13 mouse cellular contexts compared by ENCODE assay signal in genomic region chr2:70992715-70993114, GRCm38 (mm10).
A peak's percentile ranks its signal among the peaks of the same experiment; 100 is the strongest.
DNase-seq lines count a peak whose midpoint lies in the region; ATAC-seq and TF ChIP-seq lines count a peak whose summit lies in the region.
"Had no signal": no experiment of that assay in that cellular context is flagged by ENCODE, and none has a peak within 500 bp of the region (broad histone marks: within the 10 kb centered on the region; RNA-seq: fewer than 3 reads in every experiment).

No protein-coding gene starts in this region.

- H3K27me3 ChIP-seq in kidney, embryonic 15.5 days, result no peaks in the 10 kb centered on the region
- H3K27me3 ChIP-seq in heart, embryonic 13.5 days (replicated peaks), result no peaks in the 10 kb centered on the region
- no peaks in the 10 kb centered on the region for H3K27me3 ChIP-seq in thymus, adult 2 months (ENCODE audit: control insufficient read depth, insufficient read depth, low read length)
- H3K27me3 ChIP-seq: limb, embryonic 13.5 days; neural tube, embryonic 15.5 days had no signal

- no peak for ATAC-seq in kidney, embryonic 15.5 days (replicated peaks; ENCODE audit: low FRiP score)
- no peak for ATAC-seq in heart, embryonic 13.5 days (ENCODE audit: extremely low read depth, insufficient number of reproducible peaks, low FRiP score, low TSS enrichment)
- ATAC-seq in activated CD4-positive, CD25-positive, alpha-beta regulatory T cell, adult 4 months, result no peak
- ATAC-seq: intestine, embryonic 16.5 days had no signal

- 85% methylated on average over 2 of the region's 2 CpGs for WGBS in kidney, embryonic 15.5 days
- 68% methylated on average over 2 of the region's 2 CpGs for WGBS in heart, embryonic 13.5 days
- WGBS in thymus, adult 2 months, result 90% methylated on average over 2 of the region's 2 CpGs

- no peaks in the 10 kb centered on the region for H3K36me3 ChIP-seq in kidney, embryonic 15.5 days
- peaks cover 3% of the 10 kb centered on the region; the same call in 1 of the 2 replicates for H3K36me3 ChIP-seq in heart, embryonic 13.5 days
- no peaks in the 10 kb centered on the region for H3K36me3 ChIP-seq in thymus, adult 2 months (ENCODE audit: control insufficient read depth, insufficient read depth, low read length)
- H3K36me3 ChIP-seq: limb, embryonic 13.5 days; neural tube, embryonic 15.5 days had no signal

- H3K4me1 ChIP-seq in kidney, embryonic 15.5 days, result 0 out of 2 replicates have a peak, but pooled peaks cover 3% of the 10 kb centered on the region
- peaks cover 44% of the 10 kb centered on the region for H3K4me1 ChIP-seq in heart, embryonic 13.5 days
- H3K4me1 ChIP-seq in thymus, adult 2 months (replicated peaks; ENCODE audit: control insufficient read depth, insufficient read depth, low read length), result peaks cover 21% of the 10 kb centered on the region

- no peak overlapping the region for H3K4me3 ChIP-seq in kidney, embryonic 15.5 days (replicated peaks)
- H3K4me3 ChIP-seq in heart, embryonic 13.5 days, result no peak overlapping the region
- no peak overlapping the region for H3K4me3 ChIP-seq in thymus, adult 2 months (ENCODE audit: control insufficient read depth, insufficient read depth, low read length)
- H3K4me3 ChIP-seq: erythroblast, embryonic 14.5 days; limb, embryonic 13.5 days; neural tube, embryonic 15.5 days had no signal

- no peak for TF ChIP-seq CTCF in thymus, adult 2 months (IDR thresholded peaks at IDR 0.05; ENCODE audit: borderline replicate concordance, control insufficient read depth, extremely low read depth, insufficient read depth, low read length, poor library complexity)

- H3K4me2 ChIP-seq in kidney, embryonic 15.5 days, result no peak overlapping the region
- H3K4me2 ChIP-seq in heart, embryonic 13.5 days, result no peak overlapping the region
- H3K4me2 ChIP-seq: limb, embryonic 13.5 days; neural tube, embryonic 15.5 days had no signal

- peak; percentile 14 for DNase-seq in kidney, postnatal 10 days
- peak; percentile 67 for DNase-seq in adrenal gland, adult 8-10 months
- DNase-seq in thymus, adult 2 months, result peak; percentile 54
- no peak for DNase-seq in left cerebral cortex, postnatal 25 days (ENCODE audit: low spot score in 2 of 2)
- DNase-seq in frontal cortex, postnatal 25 days (ENCODE audit: low spot score in 2 of 2), result no peak
- DNase-seq: cerebellum, adult 11 months had no signal

- no peak for TF ChIP-seq POLR2A in thymus, adult 2 months (IDR thresholded peaks at IDR 0.05; ENCODE audit: control insufficient read depth, extremely low read depth, insufficient read depth, low read length, poor library complexity)

- H3K27ac ChIP-seq in kidney, embryonic 15.5 days, result no peak overlapping the region
- 0 out of 2 replicates have a peak overlapping the region, but pooled peaks have one; percentile 16 for H3K27ac ChIP-seq in heart, embryonic 13.5 days (replicated peaks)
- H3K27ac ChIP-seq in thymus, adult 2 months (ENCODE audit: control insufficient read depth, insufficient read depth, low read length), result no peak overlapping the region
- H3K27ac ChIP-seq: limb, embryonic 13.5 days; neural tube, embryonic 15.5 days had no signal

- intact Hi-C loops in left cerebral cortex, postnatal 25 days (cut with DNase I), result no loop called here

- H3K9me3 ChIP-seq in kidney, embryonic 15.5 days (replicated peaks), result no peaks in the 10 kb centered on the region
- H3K9me3 ChIP-seq in heart, embryonic 13.5 days, result no peaks in the 10 kb centered on the region
- H3K9me3 ChIP-seq: limb, embryonic 13.5 days; neural tube, embryonic 15.5 days had no signal

- H3K9ac ChIP-seq in kidney, embryonic 15.5 days, result no peak overlapping the region
- no peak overlapping the region; the same call in 1 of the 2 replicates for H3K9ac ChIP-seq in heart, embryonic 13.5 days
- H3K9ac ChIP-seq: limb, embryonic 13.5 days; neural tube, embryonic 15.5 days had no signal

Comparison
In these comparisons a context has a peak if more than half of its experiments do, and no peak if none do; other contexts are left out.
1. DNase-seq: peak in kidney, postnatal 10 days (single experiment), adrenal gland, adult 8-10 months (single experiment) and thymus, adult 2 months (single experiment); none in left cerebral cortex, postnatal 25 days (0 of 2) and frontal cortex, postnatal 25 days (0 of 2).